Comparison of ENCODE assay signal across 8 mouse cellular contexts in the genomic region with DNA sequence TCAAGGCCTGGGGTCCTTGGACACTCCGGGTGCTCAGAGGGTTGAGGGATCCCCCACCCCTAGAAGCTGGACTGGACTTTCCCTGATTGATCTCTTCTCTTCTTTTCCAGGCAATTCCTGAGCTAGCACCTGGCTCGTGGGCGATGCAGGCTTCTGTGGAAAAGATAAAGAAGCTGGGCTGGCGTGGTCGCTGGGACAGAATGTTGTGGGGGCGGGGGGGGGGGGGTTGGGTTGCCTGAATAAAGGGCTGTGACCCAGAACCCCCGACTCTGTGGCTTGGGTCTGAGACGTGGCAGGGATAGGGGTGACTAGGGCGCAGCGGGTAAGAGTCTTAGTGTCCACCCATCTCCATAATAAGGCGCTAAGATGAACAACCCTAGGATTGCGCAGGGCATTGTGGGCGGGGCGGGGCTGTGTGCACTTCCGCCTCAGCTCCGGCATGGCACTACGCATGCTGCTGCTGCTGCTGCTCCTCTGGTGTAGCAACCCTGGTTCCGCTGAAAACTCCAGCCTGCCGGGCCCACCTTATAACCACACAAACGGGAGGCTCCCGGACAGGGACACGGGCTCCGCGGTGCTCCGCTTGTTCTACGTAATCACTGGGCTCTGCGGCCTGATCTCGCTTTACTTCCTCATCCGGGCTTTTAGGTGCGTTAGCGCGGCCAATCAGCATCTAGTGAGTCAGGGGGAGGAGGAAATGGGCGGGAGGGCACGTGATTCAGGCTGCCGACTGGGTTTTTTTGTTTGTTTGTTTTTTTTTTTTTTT. TPM values are rescaled to one million over a fixed set of nuclear protein-coding genes. Genes with fewer than 3 reads are reported as not detected.
DNase-seq lines count a peak whose midpoint lies in the region; ATAC-seq and TF ChIP-seq lines count a peak whose summit lies in the region.

A gene (plus strand): TSS at position 418 of the 766 bp plus-strand sequence.

- TF ChIP-seq POLR2A in myocyte (IDR thresholded peaks at IDR 0.05; ENCODE audit: insufficient read length, low read depth): peak; percentile 89

- peak; percentile 94 for DNase-seq in B cell, adult 2 months
- peak; percentile 92 for DNase-seq in brain, embryonic 18.5 days (ENCODE audit: low read depth, low spot score)
- peak; percentile 91 for DNase-seq in kidney, postnatal 10 days
- DNase-seq in liver, embryonic 11.5 days (ENCODE audit: low spot score): peak; percentile 92

- no peaks in the 10 kb centered on the region for H3K27me3 ChIP-seq in heart, embryonic 13.5 days (replicated peaks)
- H3K27me3 ChIP-seq in liver, embryonic 11.5 days (replicated peaks; ENCODE audit: control insufficient read depth, insufficient read depth, low read length): no peaks in the 10 kb centered on the region
- no peaks in the 10 kb centered on the region for H3K27me3 ChIP-seq in myocyte (ENCODE audit: control insufficient read depth, insufficient read depth, insufficient read length)
- H3K27me3 ChIP-seq in stomach, embryonic 14.5 days (ENCODE audit: control insufficient read depth, insufficient read depth, low read length): no peaks in the 10 kb centered on the region

- peak within 1 kb of the TSS; percentile 72 for H3K4me2 ChIP-seq in heart, embryonic 13.5 days
- H3K4me2 ChIP-seq in liver, embryonic 11.5 days: peak within 1 kb of the TSS; percentile 85
- peak within 1 kb of the TSS; percentile 75 for H3K4me2 ChIP-seq in myocyte (ENCODE audit: low read depth)
- H3K4me2 ChIP-seq in stomach, embryonic 14.5 days (replicated peaks; ENCODE audit: low read depth, low read length): peak within 1 kb of the TSS; percentile 50

- peak within 1 kb of the TSS; percentile 82 for H3K27ac ChIP-seq in heart, embryonic 13.5 days (replicated peaks)
- peak within 1 kb of the TSS; percentile 92 for H3K27ac ChIP-seq in liver, embryonic 11.5 days (ENCODE audit: low read depth, low read length)
- H3K27ac ChIP-seq in stomach, embryonic 14.5 days (ENCODE audit: low read length): peak within 1 kb of the TSS; percentile 85

- peak within 1 kb of the TSS; percentile 64 for H3K4me3 ChIP-seq in heart, embryonic 13.5 days
- peak within 1 kb of the TSS; percentile 65 for H3K4me3 ChIP-seq in liver, embryonic 11.5 days (ENCODE audit: low read depth, low read length)
- peak within 1 kb of the TSS; percentile 33 for H3K4me3 ChIP-seq in myocyte
- H3K4me3 ChIP-seq in stomach, embryonic 14.5 days (ENCODE audit: low read depth, low read length): peak within 1 kb of the TSS; percentile 47

- peak within 1 kb of the TSS; percentile 3 for H3ac ChIP-seq in myocyte (ENCODE audit: control insufficient read depth, insufficient read length)

- peak; percentile 77 for ATAC-seq in erythroid progenitor cell, adult 5-6 weeks (replicated peaks; ENCODE audit: low FRiP score, poor library complexity, severe bottlenecking)
- ATAC-seq in heart, embryonic 13.5 days (ENCODE audit: extremely low read depth, insufficient number of reproducible peaks, low FRiP score, low TSS enrichment): peak; percentile 53
- ATAC-seq in liver, embryonic 11.5 days (replicated peaks; ENCODE audit: low FRiP score): peak; percentile 80
- ATAC-seq in stomach, embryonic 14.5 days (ENCODE audit: insufficient number of reproducible peaks, insufficient read depth, low FRiP score, low read depth): peak; percentile 78

- H3K9me3 ChIP-seq in heart, embryonic 13.5 days: no peaks in the 10 kb centered on the region
- H3K9me3 ChIP-seq in liver, embryonic 11.5 days (ENCODE audit: control insufficient read depth, low read length): no peaks in the 10 kb centered on the region
- H3K9me3 ChIP-seq in stomach, embryonic 14.5 days (ENCODE audit: control insufficient read depth, low read depth, low read length): no peaks in the 10 kb centered on the region

- peak within 1 kb of the TSS; percentile 81 for H3K9ac ChIP-seq in heart, embryonic 13.5 days
- H3K9ac ChIP-seq in liver, embryonic 11.5 days (ENCODE audit: low read depth, low read length): peak within 1 kb of the TSS; percentile 79
- H3K9ac ChIP-seq in stomach, embryonic 14.5 days (replicated peaks; ENCODE audit: low read depth, low read length): peak within 1 kb of the TSS; percentile 40; the same call in 1 of the 2 replicates

- peaks cover 20% of the 10 kb centered on the region for H3K79me2 ChIP-seq in myocyte (ENCODE audit: control insufficient read depth, insufficient read depth)

- peaks cover 36% of the 10 kb centered on the region for H3K36me3 ChIP-seq in heart, embryonic 13.5 days
- H3K36me3 ChIP-seq in liver, embryonic 11.5 days (ENCODE audit: control insufficient read depth, insufficient read depth, low read length): peaks cover 22% of the 10 kb centered on the region
- peaks cover 6% of the 10 kb centered on the region for H3K36me3 ChIP-seq in myocyte (ENCODE audit: control insufficient read depth, insufficient read depth)
- H3K36me3 ChIP-seq in stomach, embryonic 14.5 days (ENCODE audit: control insufficient read depth, insufficient read depth, low read length): peaks cover 26% of the 10 kb centered on the region

- H3K4me1 ChIP-seq in heart, embryonic 13.5 days: peaks cover 52% of the 10 kb centered on the region
- H3K4me1 ChIP-seq in liver, embryonic 11.5 days (replicated peaks; ENCODE audit: control insufficient read depth, insufficient read depth, low read length): peaks cover 16% of the 10 kb centered on the region
- peaks cover 20% of the 10 kb centered on the region for H3K4me1 ChIP-seq in stomach, embryonic 14.5 days (ENCODE audit: control insufficient read depth, insufficient read depth, low read length)

- 3% methylated on average over 34 of the region's 35 CpGs for WGBS in heart, embryonic 13.5 days
- 5% methylated on average over 35 of the region's 35 CpGs for WGBS in liver, embryonic 11.5 days
- WGBS in stomach, embryonic 14.5 days: 7% methylated on average over 35 of the region's 35 CpGs

TF ChIP-seq in myocyte, 11 proteins besides CTCF, POLR2A, EP300 and RAD21:
- TF ChIP-seq TCF12 (IDR thresholded peaks at IDR 0.05; ENCODE audit: insufficient read depth, poor library complexity, severe bottlenecking): no peak
- TF ChIP-seq USF1 (IDR thresholded peaks at IDR 0.05; ENCODE audit: low read depth): peak; percentile 96
- TF ChIP-seq SRF (IDR thresholded peaks at IDR 0.05; ENCODE audit: control insufficient read depth, insufficient read length, low read depth): peak; percentile 36
- TF ChIP-seq MYOG (IDR thresholded peaks at IDR 0.05; ENCODE audit: control insufficient read depth in 1 of 3, insufficient read depth in 1 of 3, insufficient read length in 2 of 3, low read depth in 2 of 3): no peak
- TF ChIP-seq MYOD1 (IDR thresholded peaks at IDR 0.05; ENCODE audit: control insufficient read depth in 1 of 3, insufficient read length in 2 of 3, low read depth in 2 of 3): peak in 1 of 3 experiments; percentile 1
- TF ChIP-seq TCF3 (IDR thresholded peaks at IDR 0.05; ENCODE audit: insufficient read length, low read depth): no peak
- TF ChIP-seq REST (IDR thresholded peaks at IDR 0.05; ENCODE audit: insufficient read depth, insufficient read length): no peak
- TF ChIP-seq POLR2AphosphoS2 (IDR thresholded peaks at IDR 0.05; ENCODE audit: insufficient read length, low read depth): peak; percentile 97
- TF ChIP-seq MAX (IDR thresholded peaks at IDR 0.05; ENCODE audit: low read depth): no peak
- 0 out of 2 replicates have a peak, but pooled peaks have one; percentile 12 for TF ChIP-seq CEBPB (IDR thresholded peaks at IDR 0.05; ENCODE audit: insufficient read depth, poor library complexity, severe bottlenecking)
- TF ChIP-seq E2F4 (IDR thresholded peaks at IDR 0.05; ENCODE audit: insufficient read depth): no peak

RNA-seq across cellular contexts. Expression of the gene that starts here (rescaled TPM):
- not detected in 2 replicates for total RNA-seq in erythroid progenitor cell, adult 5-6 weeks (2015; ENCODE audit: low replicate concordance)
- total RNA-seq in erythroid progenitor cell, adult 5-6 weeks (2017; ENCODE audit: low replicate concordance): not detected in 2 replicates
- 10.4 and 13.1 TPM in 2 replicates for polyA plus RNA-seq in heart, embryonic 13.5 days (2015; fragmentation: Nextera tagmentation; extraction: Ambion mirVana)
- polyA plus RNA-seq in liver, embryonic 11.5 days (2014; fragmentation: Nextera tagmentation; extraction: Ambion mirVana): 21.8 and 27.4 TPM in 2 replicates
- 23.5 TPM for polyA plus RNA-seq in myocyte (2012; fragmentation: generic; extraction: Trizol)
- polyA plus RNA-seq in stomach, embryonic 14.5 days (2014; fragmentation: Nextera tagmentation; extraction: Ambion mirVana): 12.5 and 13.9 TPM in 2 replicates

Comparison
In these comparisons a context has a peak if more than half of its experiments do, and no peak if none do; other contexts are left out.
1. Peak in every context shown above with its lines: DNase-seq, ATAC-seq, H3K4me3 ChIP-seq and H3K27ac ChIP-seq.
2. Peak in ATAC-seq in erythroid progenitor cell, adult 5-6 weeks; RNA of the gene not detected or under 1 TPM.